Comparison of ENCODE assay signal across 33 mouse cellular contexts in genomic region chr2:32043836-32044235, GRCm38 (mm10). TPM values are rescaled to one million over a fixed set of nuclear protein-coding genes. Genes with fewer than 3 reads are reported as not detected.
DNase-seq lines count a peak whose midpoint lies in the region; ATAC-seq and TF ChIP-seq lines count a peak whose summit lies in the region.
"Had no signal": no experiment of that assay in that cellular context is flagged by ENCODE, and none has a peak within 500 bp of the region (broad histone marks: within the 10 kb centered on the region; RNA-seq: fewer than 3 reads in every experiment).

No protein-coding gene starts in this region.

- TF ChIP-seq CTCF in hindbrain, postnatal 0 days (IDR thresholded peaks at IDR 0.05; ENCODE audit: low read depth), result 0 out of 2 replicates have a peak, but pooled peaks have one; percentile 4
- no peak for TF ChIP-seq CTCF in thymus, adult 2 months (IDR thresholded peaks at IDR 0.05; ENCODE audit: borderline replicate concordance, control insufficient read depth, extremely low read depth, insufficient read depth, low read length, poor library complexity)

- peaks cover 45% of the 10 kb centered on the region for H3K4me1 ChIP-seq in heart, embryonic 10.5 days
- no peaks in the 10 kb centered on the region for H3K4me1 ChIP-seq in hindbrain, postnatal 0 days (ENCODE audit: insufficient read depth, low read length)
- H3K4me1 ChIP-seq in hindbrain, embryonic 16.5 days (ENCODE audit: control insufficient read depth, insufficient read depth, low read depth, low read length), result no peaks in the 10 kb centered on the region
- H3K4me1 ChIP-seq in thymus, adult 2 months (replicated peaks; ENCODE audit: control insufficient read depth, insufficient read depth, low read length), result peaks cover 51% of the 10 kb centered on the region
- H3K4me1 ChIP-seq in forebrain, embryonic 16.5 days (replicated peaks; ENCODE audit: control insufficient read depth, insufficient read depth, low read length), result no peaks in the 10 kb centered on the region
- H3K4me1 ChIP-seq: embryonic facial prominence, embryonic 13.5 days; forebrain, embryonic 12.5 days; hindbrain, embryonic 12.5 days; limb, embryonic 10.5 days; liver, embryonic 15.5 days; lung, embryonic 15.5 days; midbrain, embryonic 13.5 days; neural tube, embryonic 12.5 days had no signal

- H3K27me3 ChIP-seq in heart, embryonic 10.5 days (ENCODE audit: insufficient read depth, poor library complexity, severe bottlenecking), result no peaks in the 10 kb centered on the region
- no peaks in the 10 kb centered on the region for H3K27me3 ChIP-seq in hindbrain, postnatal 0 days (ENCODE audit: insufficient read depth, low read length)
- H3K27me3 ChIP-seq in hindbrain, embryonic 16.5 days (replicated peaks; ENCODE audit: control insufficient read depth, insufficient read depth, low read length), result no peaks in the 10 kb centered on the region
- H3K27me3 ChIP-seq in thymus, adult 2 months (ENCODE audit: control insufficient read depth, insufficient read depth, low read length), result no peaks in the 10 kb centered on the region
- H3K27me3 ChIP-seq in forebrain, embryonic 16.5 days (replicated peaks; ENCODE audit: control insufficient read depth, insufficient read depth, low read length), result no peaks in the 10 kb centered on the region
- H3K27me3 ChIP-seq: CH12.LX; embryonic facial prominence, embryonic 13.5 days; forebrain, embryonic 12.5 days; hindbrain, embryonic 12.5 days; liver, embryonic 15.5 days; lung, embryonic 15.5 days; megakaryocyte, embryonic 14.5 days; midbrain, embryonic 13.5 days; neural tube, embryonic 12.5 days; Patski had no signal

- DNase-seq in heart, embryonic 10.5 days (ENCODE audit: low spot score), result no peak
- DNase-seq in heart, postnatal 4 days, result no peak
- no peak for DNase-seq in hindbrain, postnatal 0 days (ENCODE audit: low spot score)
- DNase-seq in thymus, adult 2 months, result no peak
- no peak for DNase-seq in thymus, postnatal 25 days
- DNase-seq: adrenal gland, adult 8-10 months; B cell, adult 2 months; cerebellum, adult 8-10 months; cerebellum, postnatal 36 days; embryo, embryonic 11 days; gastrocnemius, adult 2 months; kidney, adult 18-20 months; kidney, postnatal 4 days; layer of hippocampus, adult 9-11 months; liver; lung, postnatal 36 days; thymus, postnatal 14 days had no signal

- H3K9me3 ChIP-seq in heart, embryonic 10.5 days, result no peaks in the 10 kb centered on the region
- no peaks in the 10 kb centered on the region for H3K9me3 ChIP-seq in hindbrain, postnatal 0 days (ENCODE audit: low read length)
- no peaks in the 10 kb centered on the region for H3K9me3 ChIP-seq in hindbrain, embryonic 16.5 days (ENCODE audit: control insufficient read depth, low read length)
- no peaks in the 10 kb centered on the region for H3K9me3 ChIP-seq in forebrain, embryonic 16.5 days (ENCODE audit: control insufficient read depth, low read length)
- H3K9me3 ChIP-seq: embryonic facial prominence, embryonic 13.5 days; forebrain, embryonic 12.5 days; G1E; hindbrain, embryonic 12.5 days; limb, embryonic 10.5 days; liver, embryonic 15.5 days; lung, embryonic 15.5 days; megakaryocyte, embryonic 14.5 days; midbrain, embryonic 13.5 days; neural tube, embryonic 12.5 days had no signal

- no peak overlapping the region for H3K4me2 ChIP-seq in hindbrain, postnatal 0 days (ENCODE audit: low read depth, low read length)
- no peak overlapping the region for H3K4me2 ChIP-seq in hindbrain, embryonic 16.5 days (ENCODE audit: low read length)
- H3K4me2 ChIP-seq in forebrain, embryonic 16.5 days (ENCODE audit: low read length), result no peak overlapping the region
- H3K4me2 ChIP-seq: embryonic facial prominence, embryonic 13.5 days; forebrain, embryonic 12.5 days; hindbrain, embryonic 12.5 days; liver, embryonic 15.5 days; lung, embryonic 15.5 days; midbrain, embryonic 13.5 days; neural tube, embryonic 12.5 days had no signal

- WGBS in heart, embryonic 10.5 days, result 46% methylated on average over 5 of the region's 5 CpGs
- 63% methylated on average over 5 of the region's 5 CpGs for WGBS in hindbrain, postnatal 0 days
- WGBS in hindbrain, embryonic 16.5 days, result 73% methylated on average over 5 of the region's 5 CpGs
- WGBS in thymus, adult 2 months, result 86% methylated on average over 5 of the region's 5 CpGs
- 74% methylated on average over 5 of the region's 5 CpGs for whole genome bisulfite sequencing in forebrain, embryonic 16.5 days

- no peak for TF ChIP-seq POLR2A in thymus, adult 2 months (IDR thresholded peaks at IDR 0.05; ENCODE audit: control insufficient read depth, extremely low read depth, insufficient read depth, low read length, poor library complexity)

- peak overlapping the region; percentile 87; the same call in 1 of the 2 replicates for H3K27ac ChIP-seq in heart, embryonic 10.5 days
- no peak overlapping the region for H3K27ac ChIP-seq in hindbrain, postnatal 0 days
- H3K27ac ChIP-seq in hindbrain, embryonic 16.5 days (ENCODE audit: low read depth, low read length), result no peak overlapping the region
- H3K27ac ChIP-seq in thymus, adult 2 months (ENCODE audit: control insufficient read depth, insufficient read depth, low read length), result peak overlapping the region; percentile 79
- no peak overlapping the region for H3K27ac ChIP-seq in forebrain, embryonic 16.5 days (ENCODE audit: low read length)
- H3K27ac ChIP-seq: embryonic facial prominence, embryonic 13.5 days; forebrain, embryonic 12.5 days; gastrocnemius, adult 2 months; hindbrain, embryonic 12.5 days; limb, embryonic 10.5 days; liver, embryonic 15.5 days; lung, embryonic 15.5 days; midbrain, embryonic 13.5 days; neural tube, embryonic 12.5 days had no signal

- H3K36me3 ChIP-seq in heart, embryonic 10.5 days, result peaks cover 90% of the 10 kb centered on the region
- H3K36me3 ChIP-seq in hindbrain, postnatal 0 days (ENCODE audit: insufficient read depth, low read length), result peaks cover 36% of the 10 kb centered on the region
- peaks cover 27% of the 10 kb centered on the region for H3K36me3 ChIP-seq in hindbrain, embryonic 16.5 days (ENCODE audit: control insufficient read depth, insufficient read depth, low read length)
- no peaks in the 10 kb centered on the region; the same call in 1 of the 2 replicates for H3K36me3 ChIP-seq in thymus, adult 2 months (ENCODE audit: control insufficient read depth, insufficient read depth, low read length)
- peaks cover 14% of the 10 kb centered on the region for H3K36me3 ChIP-seq in forebrain, embryonic 16.5 days (ENCODE audit: control insufficient read depth, insufficient read depth)

- no peak overlapping the region for H3K4me3 ChIP-seq in heart, embryonic 10.5 days
- no peak overlapping the region for H3K4me3 ChIP-seq in hindbrain, postnatal 0 days (ENCODE audit: low read length)
- no peak overlapping the region for H3K4me3 ChIP-seq in hindbrain, embryonic 16.5 days (ENCODE audit: low read length)
- H3K4me3 ChIP-seq in thymus, adult 2 months (ENCODE audit: control insufficient read depth, insufficient read depth, low read length), result no peak overlapping the region
- H3K4me3 ChIP-seq in forebrain, embryonic 16.5 days (replicated peaks; ENCODE audit: low read length), result no peak overlapping the region
- H3K4me3 ChIP-seq: embryonic facial prominence, embryonic 13.5 days; erythroblast, embryonic 14.5 days; forebrain, embryonic 12.5 days; gastrocnemius, adult 2 months; hindbrain, embryonic 12.5 days; limb, embryonic 10.5 days; liver, embryonic 15.5 days; lung, embryonic 15.5 days; megakaryocyte, embryonic 14.5 days; midbrain, embryonic 13.5 days; neural tube, embryonic 12.5 days had no signal

- H3K9ac ChIP-seq in hindbrain, postnatal 0 days (replicated peaks; ENCODE audit: low read length), result no peak overlapping the region
- no peak overlapping the region for H3K9ac ChIP-seq in hindbrain, embryonic 16.5 days (ENCODE audit: low read depth, low read length)
- no peak overlapping the region for H3K9ac ChIP-seq in forebrain, embryonic 16.5 days (replicated peaks; ENCODE audit: low read depth, low read length)
- H3K9ac ChIP-seq: embryonic facial prominence, embryonic 13.5 days; forebrain, embryonic 12.5 days; hindbrain, embryonic 12.5 days; liver, embryonic 15.5 days; lung, embryonic 15.5 days; midbrain, embryonic 13.5 days; neural tube, embryonic 12.5 days had no signal

- ATAC-seq in hindbrain, postnatal 0 days, result no peak
- ATAC-seq in hindbrain, embryonic 16.5 days, result no peak
- no peak for ATAC-seq in forebrain, embryonic 16.5 days
- ATAC-seq: inflammation-experienced regulatory T-cells, adult 6 months; midbrain, embryonic 13.5 days; Patski had no signal

RNA-seq across cellular contexts. Expression of gene Fam78a, which starts 40.8 kb away (rescaled TPM):
- polyA plus RNA-seq in heart, embryonic 10.5 days (2016; fragmentation: Nextera tagmentation; extraction: Ambion mirVana), result 37.7 and 60.1 TPM in 2 replicates
- 10 to 100 TPM; 40.9 to 42.5 TPM for total RNA-seq in heart, postnatal 4 days (2021)
- 0.83 and 1.3 TPM in 2 replicates for total RNA-seq in hindbrain, postnatal 0 days (2014; rRNA removed)
- polyA plus RNA-seq in hindbrain, postnatal 0 days (2015; fragmentation: Nextera tagmentation; extraction: Ambion mirVana), result 0.21 and 0.39 TPM in 2 replicates
- 0.50 and 0.69 TPM in 2 replicates for polyA plus RNA-seq in hindbrain, embryonic 16.5 days (2015; fragmentation: Nextera tagmentation; extraction: Ambion mirVana)
- 189 and 210 TPM in 2 replicates for polyA plus RNA-seq in thymus, adult 2 months (2012; rRNA removed)
- polyA plus RNA-seq in forebrain, embryonic 16.5 days (2015; fragmentation: Nextera tagmentation; extraction: Ambion mirVana), result 0.20 and 0.48 TPM in 2 replicates

RNA-seq across cellular contexts. Expression of gene Plpp7, which starts 51.5 kb away (rescaled TPM):
- polyA plus RNA-seq in heart, embryonic 10.5 days (2016; fragmentation: Nextera tagmentation; extraction: Ambion mirVana), result 10.9 and 12.9 TPM in 2 replicates
- 10 to 100 TPM; 15.7 to 20.5 TPM for total RNA-seq in heart, postnatal 4 days (2021)
- 39.2 and 50.5 TPM in 2 replicates for total RNA-seq in hindbrain, postnatal 0 days (2014; rRNA removed)
- polyA plus RNA-seq in hindbrain, postnatal 0 days (2015; fragmentation: Nextera tagmentation; extraction: Ambion mirVana), result 28.2 and 28.3 TPM in 2 replicates
- 31.1 and 33.2 TPM in 2 replicates for polyA plus RNA-seq in hindbrain, embryonic 16.5 days (2015; fragmentation: Nextera tagmentation; extraction: Ambion mirVana)
- 2.9 and 7.7 TPM in 2 replicates for polyA plus RNA-seq in thymus, adult 2 months (2012; rRNA removed)
- 19.6 and 20.6 TPM in 2 replicates for polyA plus RNA-seq in forebrain, embryonic 16.5 days (2015; fragmentation: Nextera tagmentation; extraction: Ambion mirVana)
- polyA plus RNA-seq: inflammation-experienced regulatory T-cells, adult 6 months had no signal

Comparison
In these comparisons a context has a peak if more than half of its experiments do, and no peak if none do; other contexts are left out.
1. H3K27ac ChIP-seq: peak in heart, embryonic 10.5 days (single experiment) and thymus, adult 2 months (single experiment); none in hindbrain, postnatal 0 days (single experiment), hindbrain, embryonic 16.5 days (single experiment) and forebrain, embryonic 16.5 days (single experiment).
2. RNA of gene Fam78a, which starts 40.8 kb away (polyA plus RNA-seq): 189 to 210 TPM in thymus, adult 2 months and 37.7 to 60.1 TPM in heart, embryonic 10.5 days; 0.50 to 0.69 TPM in hindbrain, embryonic 16.5 days, 0.21 to 0.39 TPM in hindbrain, postnatal 0 days and 0.20 to 0.48 TPM in forebrain, embryonic 16.5 days; every median in the first group is over 10 times any median in the second.